Mouse (Mus musculus): ENCODE data around the gene Prdm11.

- TF ChIP-seq HCFC1 (IDR thresholded peaks at IDR 0.05; ENCODE audit: borderline replicate concordance, insufficient read depth, low read length) = no peak
- no peak for TF ChIP-seq MAFK (IDR thresholded peaks at IDR 0.05; ENCODE audit: insufficient read depth, low read depth, low read length)
- no peak for TF ChIP-seq CHD2 (IDR thresholded peaks at IDR 0.05; ENCODE audit: low read depth, low read length)
Measured at GRCm38 (mm10) chr2:92933379-92933778, 112.6 kb downstream of the Prdm11 start.

All from ES-E14 (cell line).